Mouse (Mus musculus): ENCODE data around the gene Tmem245. TPM values are rescaled to one million over a fixed set of nuclear protein-coding genes. Genes with fewer than 3 reads are reported as not detected.

Tmem245 gene
- polyA plus RNA-seq, 1 experiment from 2014 or later, result 10.8 TPM

DNA sequence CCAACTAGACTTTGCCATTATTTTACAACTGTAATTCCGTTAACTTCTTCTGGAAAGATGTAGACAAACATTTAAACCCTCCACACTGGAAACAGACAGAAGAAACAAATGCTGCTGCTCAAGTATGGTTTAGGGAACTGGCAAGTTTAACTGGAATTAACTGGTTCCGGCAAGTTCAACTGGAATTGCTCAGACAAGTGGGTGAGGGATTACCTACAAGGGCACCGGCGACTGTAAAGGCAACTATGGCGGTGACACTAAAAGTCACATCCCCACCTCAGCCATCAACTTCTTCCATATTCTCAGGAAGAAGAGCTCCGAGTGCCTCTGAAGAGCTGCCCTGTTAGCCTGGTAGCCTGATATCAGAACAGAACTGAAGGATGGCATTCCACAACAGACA lies 32.9 kb downstream of the Tmem245 start:
- Histone ChIP-seq H3K9me3 (no peaks in the 10 kb centered on the region), H3K27ac (no peak overlapping the region), H3K36me3 (peaks cover 89% of the 10 kb centered on the region), H3K4me3 (no peak overlapping the region), H3K27me3 (ENCODE audit: insufficient read depth, poor library complexity, severe bottlenecking) (no peaks in the 10 kb centered on the region), H3K4me1 (replicated peaks) (no peaks in the 10 kb centered on the region)
- WGBS, result 93% methylated on average over 6 of the region's 6 CpGs
- no peak for DNase-seq (ENCODE audit: low spot score)

DNA sequence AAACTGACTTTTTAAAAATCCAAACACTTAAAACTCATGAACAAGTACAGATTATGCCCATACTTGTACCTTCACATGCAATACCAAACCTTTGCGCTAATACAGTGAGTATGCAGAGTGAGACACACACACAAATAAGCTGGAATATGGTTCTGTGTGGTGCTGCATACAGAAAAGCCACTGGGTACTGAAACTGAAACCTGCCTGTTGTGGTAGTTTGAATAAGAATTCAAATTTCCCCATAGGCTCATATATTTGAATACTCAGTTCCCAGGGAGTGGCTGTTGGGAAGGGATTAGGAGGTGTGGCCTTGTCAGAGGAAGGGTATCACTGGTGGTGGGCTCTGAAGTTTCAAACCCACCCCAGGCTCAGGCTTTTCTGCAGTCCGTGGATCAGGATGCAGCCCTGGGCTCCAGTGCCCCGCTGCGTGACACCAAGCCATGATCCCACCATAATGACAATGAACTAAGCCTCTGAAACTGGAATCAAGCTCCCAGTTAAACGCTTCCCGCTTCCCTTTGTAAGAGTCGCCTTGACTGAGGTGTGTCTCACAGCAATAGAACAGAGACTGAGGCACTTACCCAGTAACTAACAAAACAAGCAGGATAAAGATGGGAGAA lies 34.7 kb downstream of the Tmem245 start:
- DNase-seq (ENCODE audit: low spot score), result no peak
- H3K36me3 ChIP-seq, result peaks cover 96% of the 10 kb centered on the region
- 92% methylated on average over 7 of the region's 7 CpGs for WGBS
- no peak overlapping the region for H3K27ac ChIP-seq
- no peak overlapping the region for H3K4me3 ChIP-seq
- no peaks in the 10 kb centered on the region for H3K4me1 ChIP-seq (replicated peaks)
- no peaks in the 10 kb centered on the region for H3K27me3 ChIP-seq (ENCODE audit: insufficient read depth, poor library complexity, severe bottlenecking)
- no peaks in the 10 kb centered on the region for H3K9me3 ChIP-seq

DNA sequence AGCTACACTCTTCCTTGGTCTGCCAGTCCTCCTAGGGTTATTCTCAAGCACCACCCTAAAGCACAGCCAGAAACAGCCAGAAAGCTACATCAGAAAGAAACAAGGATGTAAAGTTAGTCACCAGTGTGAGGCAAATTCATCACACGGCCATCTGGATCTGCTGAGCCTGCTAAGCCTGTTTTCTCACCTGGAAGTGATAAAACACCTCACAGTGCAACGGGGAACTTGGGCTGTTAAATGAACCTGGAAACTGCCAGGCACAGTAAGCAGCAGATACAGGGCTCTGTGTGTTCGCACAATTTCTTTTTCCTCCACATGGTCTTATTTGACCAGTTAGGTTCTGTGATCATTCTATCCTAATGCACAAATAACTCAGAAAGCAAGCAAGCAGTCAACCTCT lies 37.7 kb downstream of the Tmem245 start:
- Histone ChIP-seq H3K4me3 (no peak overlapping the region), H3K27ac (no peak overlapping the region), H3K4me1 (replicated peaks) (no peaks in the 10 kb centered on the region), H3K9me3 (no peaks in the 10 kb centered on the region), H3K36me3 (peaks cover 94% of the 10 kb centered on the region), H3K27me3 (ENCODE audit: insufficient read depth, poor library complexity, severe bottlenecking) (no peaks in the 10 kb centered on the region)
- DNase-seq (ENCODE audit: low spot score), result no peak
- 78% methylated on average over 3 of the region's 3 CpGs for WGBS

DNA sequence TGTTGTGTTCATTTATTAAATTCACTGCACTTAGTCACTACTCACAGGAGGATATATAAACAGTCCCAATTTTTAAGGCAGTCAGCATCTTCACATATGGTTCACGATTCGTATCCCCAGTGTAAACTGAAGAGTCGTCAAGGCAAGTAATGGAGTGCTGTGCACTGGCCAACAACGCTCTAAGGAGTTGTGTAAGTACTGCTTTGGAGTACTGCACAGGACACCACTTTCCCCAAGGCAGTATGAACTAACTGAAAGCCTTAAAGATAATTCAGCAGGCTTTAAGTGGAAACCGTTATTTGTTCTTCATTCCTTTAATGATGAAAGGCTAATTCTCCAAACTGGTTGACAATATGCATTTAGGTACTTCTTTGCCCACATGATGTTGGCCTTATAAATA lies 39.6 kb downstream of the Tmem245 start:
- H3K36me3 ChIP-seq, result peaks cover 94% of the 10 kb centered on the region
- no peaks in the 10 kb centered on the region for H3K4me1 ChIP-seq (replicated peaks)
- DNase-seq (ENCODE audit: low spot score), result no peak
- H3K4me3 ChIP-seq, result no peak overlapping the region
- H3K27ac ChIP-seq, result no peak overlapping the region
- no peaks in the 10 kb centered on the region for H3K27me3 ChIP-seq (ENCODE audit: insufficient read depth, poor library complexity, severe bottlenecking)
- 92% methylated on average over 5 of the region's 5 CpGs for WGBS
- no peaks in the 10 kb centered on the region for H3K9me3 ChIP-seq

DNA sequence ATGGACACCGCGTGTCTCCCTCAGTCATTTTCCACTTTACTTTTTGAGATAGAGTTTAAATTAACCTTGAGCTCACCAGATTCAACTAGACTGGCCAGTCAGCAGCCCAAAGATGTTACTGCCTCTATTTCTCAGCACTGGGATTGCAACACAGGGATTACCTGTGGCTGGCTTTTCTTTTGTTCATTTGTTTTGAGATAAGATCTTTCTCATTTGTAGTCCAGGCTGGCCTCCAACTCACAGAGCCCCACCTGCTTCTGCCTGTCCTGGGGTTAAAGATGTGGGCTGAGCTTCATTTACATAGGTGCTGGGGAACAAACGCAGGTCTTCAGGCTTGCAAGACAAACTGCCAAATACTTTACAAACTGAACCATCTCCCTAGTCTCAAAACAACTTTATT lies 40.3 kb downstream of the Tmem245 start:
- Histone ChIP-seq H3K27me3 (ENCODE audit: insufficient read depth, poor library complexity, severe bottlenecking) (no peaks in the 10 kb centered on the region), H3K9me3 (0 out of 2 replicates have a peak, but pooled peaks cover 1% of the 10 kb centered on the region), H3K4me3 (no peak overlapping the region), H3K4me1 (replicated peaks) (no peaks in the 10 kb centered on the region), H3K27ac (no peak overlapping the region), H3K36me3 (peaks cover 95% of the 10 kb centered on the region)
- WGBS, result 93% methylated on average over 3 of the region's 3 CpGs
- no peak for DNase-seq (ENCODE audit: low spot score)

DNA sequence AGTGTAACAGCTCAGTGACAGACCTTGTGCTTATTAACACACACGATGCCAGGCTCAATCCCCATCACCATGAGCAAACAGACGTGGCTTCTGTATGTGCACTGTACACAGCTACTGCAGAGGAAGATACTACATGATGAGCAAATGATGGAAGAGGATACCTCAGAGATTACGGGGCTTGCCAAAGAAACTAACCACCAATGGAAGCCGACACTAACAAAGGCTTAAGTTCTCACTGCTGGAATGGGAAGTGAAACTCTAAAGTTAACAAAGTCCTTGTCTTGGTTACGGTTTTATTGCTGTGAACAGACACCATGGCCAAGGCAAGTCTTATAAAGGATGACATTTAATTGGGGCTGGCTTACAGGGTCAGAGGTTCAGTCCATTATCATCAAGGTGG lies 41.7 kb downstream of the Tmem245 start:
- 97% methylated on average over 5 of the region's 5 CpGs for WGBS
- Histone ChIP-seq H3K36me3 (peaks cover 92% of the 10 kb centered on the region), H3K27ac (no peak overlapping the region)

DNA sequence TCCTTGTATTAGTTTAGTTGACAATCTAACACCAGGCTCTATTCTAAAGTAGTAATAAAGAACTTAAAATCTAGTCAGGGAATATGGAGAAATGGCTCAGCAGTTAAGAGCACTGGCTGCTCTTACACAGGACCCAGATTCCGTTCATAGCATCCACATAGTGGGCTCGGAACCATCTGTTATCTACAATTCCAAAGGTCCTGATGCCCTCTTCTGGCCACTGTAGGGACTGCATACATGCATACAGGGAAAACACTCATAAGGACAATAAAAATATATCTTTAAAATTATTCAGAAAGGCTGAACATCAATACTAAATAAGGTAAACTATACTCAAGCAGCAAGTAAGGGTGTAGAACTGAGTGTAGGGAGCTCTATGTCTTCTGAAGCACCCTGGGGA lies 45.6 kb downstream of the Tmem245 start:
- 0 out of 2 replicates have a peak, but pooled peaks cover 3% of the 10 kb centered on the region for H3K9me3 ChIP-seq
- H3K27me3 ChIP-seq (ENCODE audit: insufficient read depth, poor library complexity, severe bottlenecking), result no peaks in the 10 kb centered on the region
- H3K4me3 ChIP-seq, result no peak overlapping the region
- 91% methylated on average over 2 of the region's 2 CpGs for whole genome bisulfite sequencing
- no peak for DNase-seq (ENCODE audit: low spot score)
- H3K4me1 ChIP-seq (replicated peaks), result peaks cover 13% of the 10 kb centered on the region; the same call in 1 of the 2 replicates
- H3K36me3 ChIP-seq, result peaks cover 94% of the 10 kb centered on the region
- no peak overlapping the region for H3K27ac ChIP-seq

More for the DNA sequence above, 41.7 kb downstream of the Tmem245 start:
- Histone ChIP-seq H3K4me1 (replicated peaks) (no peaks in the 10 kb centered on the region), H3K27me3 (ENCODE audit: insufficient read depth, poor library complexity, severe bottlenecking) (no peaks in the 10 kb centered on the region), H3K4me3 (no peak overlapping the region), H3K9me3 (0 out of 2 replicates have a peak, but pooled peaks cover 3% of the 10 kb centered on the region)
- no peak for DNase-seq (ENCODE audit: low spot score)

DNA sequence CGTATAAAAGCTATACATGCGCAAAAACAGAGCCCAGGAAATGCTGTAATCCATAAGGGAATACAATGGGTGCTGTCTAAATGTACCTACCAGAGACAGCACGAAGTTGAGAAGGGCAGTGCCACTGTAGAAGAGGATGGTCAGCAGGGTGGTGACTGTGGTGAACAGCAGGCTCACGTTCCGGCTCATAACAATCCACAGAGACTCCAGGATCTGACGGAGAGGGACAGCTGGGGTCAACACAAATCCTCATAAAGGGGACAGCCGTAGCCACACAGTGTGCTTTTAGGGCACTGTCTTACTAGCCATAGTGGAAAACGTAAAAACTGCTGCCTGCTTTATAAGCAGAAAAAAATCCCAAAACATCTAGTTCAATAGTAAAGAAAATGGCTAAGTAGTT lies 48.0 kb downstream of the Tmem245 start:
- Histone ChIP-seq H3K36me3 (peaks cover 86% of the 10 kb centered on the region), H3K9me3 (0 out of 2 replicates have a peak, but pooled peaks cover 3% of the 10 kb centered on the region), H3K27ac (no peak overlapping the region), H3K27me3 (ENCODE audit: insufficient read depth, poor library complexity, severe bottlenecking) (no peaks in the 10 kb centered on the region), H3K4me1 (replicated peaks) (peaks cover 13% of the 10 kb centered on the region; the same call in 1 of the 2 replicates), H3K4me3 (no peak overlapping the region)
- no peak for DNase-seq (ENCODE audit: low spot score)
- WGBS, result 82% methylated on average over 8 of the region's 8 CpGs

DNA sequence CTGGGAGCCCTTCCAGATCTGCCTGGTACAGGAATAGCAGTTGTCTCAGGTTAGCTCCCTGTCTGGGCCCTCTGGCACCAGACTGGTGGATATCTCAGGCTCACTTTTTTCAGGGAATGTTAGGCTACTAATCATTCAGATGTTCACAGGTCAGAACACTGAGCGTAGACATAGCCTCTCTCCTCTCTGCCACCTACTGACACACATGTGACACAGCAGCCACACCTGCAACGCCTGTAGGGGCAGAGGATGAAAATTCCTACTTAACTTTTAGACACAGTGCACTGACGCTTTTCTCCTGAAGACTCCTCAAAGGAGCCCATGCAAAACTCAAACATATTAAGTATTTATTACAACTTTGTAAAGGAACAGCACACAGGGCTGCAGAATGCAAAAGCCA lies 49.7 kb downstream of the Tmem245 start:
- no peak overlapping the region for H3K4me3 ChIP-seq
- H3K27ac ChIP-seq, result no peak overlapping the region; the same call in 1 of the 2 replicates
- H3K36me3 ChIP-seq, result peaks cover 75% of the 10 kb centered on the region
- 0 out of 2 replicates have a peak, but pooled peaks cover 3% of the 10 kb centered on the region for H3K9me3 ChIP-seq
- no peak for DNase-seq (ENCODE audit: low spot score)
- H3K27me3 ChIP-seq (ENCODE audit: insufficient read depth, poor library complexity, severe bottlenecking), result no peaks in the 10 kb centered on the region
- peaks cover 13% of the 10 kb centered on the region; the same call in 1 of the 2 replicates for H3K4me1 ChIP-seq (replicated peaks)
- 86% methylated on average over 3 of the region's 3 CpGs for WGBS

DNA sequence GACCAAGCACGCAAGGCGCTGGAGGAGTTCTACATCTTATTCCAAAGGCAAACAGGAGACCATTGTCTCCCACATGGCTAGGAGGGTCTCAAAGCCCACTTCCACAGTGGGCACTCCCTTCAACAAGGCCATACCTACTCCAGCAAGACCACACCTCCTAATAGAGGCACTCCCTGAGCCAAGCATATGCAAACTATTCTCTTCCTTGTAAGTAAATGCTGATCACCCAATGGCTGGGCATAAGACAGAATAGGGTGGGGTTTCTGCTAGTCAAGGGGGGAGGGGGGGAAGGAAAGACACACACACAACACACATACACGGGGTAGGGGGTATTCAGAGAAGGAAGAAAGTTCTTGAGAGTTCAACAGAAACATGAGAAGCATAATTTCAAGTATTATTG lies 53.0 kb downstream of the Tmem245 start:
- H3K4me1 ChIP-seq (replicated peaks), result peaks cover 12% of the 10 kb centered on the region; the same call in 1 of the 2 replicates
- H3K27ac ChIP-seq, result no peak overlapping the region
- H3K9me3 ChIP-seq, result no peaks in the 10 kb centered on the region
- H3K36me3 ChIP-seq, result peaks cover 70% of the 10 kb centered on the region
- no peaks in the 10 kb centered on the region for H3K27me3 ChIP-seq (ENCODE audit: insufficient read depth, poor library complexity, severe bottlenecking)
- 92% methylated on average over 3 of the region's 3 CpGs for WGBS
- H3K4me3 ChIP-seq, result no peak overlapping the region
- DNase-seq (ENCODE audit: low spot score), result no peak

DNA sequence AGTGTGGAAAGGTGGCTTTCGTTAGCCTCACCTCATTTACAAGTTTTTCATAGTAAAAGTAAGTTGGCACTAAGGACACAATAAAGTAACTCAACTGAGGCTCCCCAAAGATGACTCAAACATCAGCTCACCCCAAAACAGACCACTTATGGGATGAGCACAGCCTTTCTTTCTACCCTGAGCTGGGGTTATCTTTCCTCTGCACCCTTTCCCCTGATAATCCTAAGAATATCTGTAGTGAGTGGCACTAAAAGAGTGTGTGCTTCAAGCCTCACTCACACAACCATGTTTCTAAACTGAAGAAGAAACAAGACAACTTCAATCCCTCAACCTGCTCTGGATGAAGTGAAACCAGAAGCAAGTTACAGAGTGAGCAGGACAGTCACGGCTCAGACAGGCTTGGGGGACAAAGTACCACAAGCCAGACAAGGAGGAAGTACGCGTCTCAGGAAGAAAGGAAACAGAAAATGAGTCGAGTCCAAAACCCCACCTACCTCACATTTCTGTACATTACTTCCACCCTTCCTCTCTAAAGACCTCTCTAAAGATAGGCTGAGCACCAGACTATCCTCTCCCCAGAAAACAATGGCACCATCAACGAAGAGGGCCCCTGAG lies 54.6 kb downstream of the Tmem245 start:
- DNase-seq (ENCODE audit: low spot score), result no peak
- H3K4me1 ChIP-seq (replicated peaks), result no peaks in the 10 kb centered on the region
- no peaks in the 10 kb centered on the region for H3K9me3 ChIP-seq
- H3K27me3 ChIP-seq (ENCODE audit: insufficient read depth, poor library complexity, severe bottlenecking), result no peaks in the 10 kb centered on the region
- no peak overlapping the region for H3K4me3 ChIP-seq
- H3K36me3 ChIP-seq, result peaks cover 68% of the 10 kb centered on the region
- WGBS, result 93% methylated on average over 6 of the region's 6 CpGs
- H3K27ac ChIP-seq, result no peak overlapping the region

DNA sequence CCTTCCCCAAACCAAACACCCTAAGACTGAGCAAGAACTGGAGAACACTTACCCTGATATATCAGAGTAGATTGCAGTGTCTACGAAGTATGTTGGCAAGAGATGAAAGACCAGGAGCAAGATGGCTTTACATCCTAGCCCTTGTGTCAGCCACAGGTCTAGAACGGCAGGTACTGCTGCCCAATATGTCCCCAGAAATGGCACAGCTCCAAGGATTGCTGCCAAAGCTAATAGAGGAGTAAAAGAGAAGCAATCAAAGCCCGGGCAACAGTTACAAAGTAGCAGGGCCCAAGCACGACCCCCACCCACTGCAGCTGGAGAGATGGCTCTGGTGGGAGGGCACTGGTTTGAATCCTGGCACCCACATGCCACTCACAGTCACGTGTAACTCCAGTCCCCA lies 58.8 kb downstream of the Tmem245 start:
- Histone ChIP-seq H3K36me3 (peaks cover 74% of the 10 kb centered on the region), H3K4me3 (no peak overlapping the region), H3K4me1 (replicated peaks) (no peaks in the 10 kb centered on the region), H3K9me3 (no peaks in the 10 kb centered on the region), H3K27me3 (ENCODE audit: insufficient read depth, poor library complexity, severe bottlenecking) (no peaks in the 10 kb centered on the region), H3K27ac (no peak overlapping the region)
- DNase-seq (ENCODE audit: low spot score), result no peak
- WGBS, result 92% methylated on average over 5 of the region's 5 CpGs

DNA sequence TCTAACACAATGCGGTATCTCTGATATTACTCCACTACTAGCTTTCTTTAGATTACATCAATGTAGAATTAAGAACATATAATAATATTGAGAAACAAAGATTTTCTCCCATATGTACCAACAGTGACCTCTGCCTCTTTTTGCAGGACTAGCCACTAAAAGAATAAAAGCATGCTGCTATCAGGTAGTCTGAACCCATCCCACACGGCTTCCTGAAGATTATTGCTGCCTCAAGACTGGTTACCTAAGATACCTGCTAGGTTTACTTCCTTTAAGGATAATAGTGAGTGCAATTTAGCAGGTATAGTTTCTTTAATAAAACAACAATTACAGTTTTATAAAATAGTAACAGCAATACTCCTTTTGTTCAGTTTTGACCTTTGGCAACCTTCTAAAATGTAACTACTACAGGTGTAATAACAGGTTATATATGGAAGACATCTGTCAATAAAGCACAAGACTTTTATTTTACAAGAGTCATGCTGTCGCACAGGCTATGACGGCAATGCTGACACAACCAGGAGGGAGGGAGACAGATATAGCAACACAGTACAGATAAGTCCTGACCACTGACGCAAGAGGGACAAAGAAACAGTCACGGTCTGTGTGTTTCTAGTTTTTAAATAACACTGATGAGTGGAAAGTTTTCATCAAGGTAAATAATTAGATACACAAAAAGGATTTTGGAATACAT lies 60.8 kb downstream of the Tmem245 start:
- Histone ChIP-seq H3K27me3 (ENCODE audit: insufficient read depth, poor library complexity, severe bottlenecking) (no peaks in the 10 kb centered on the region), H3K36me3 (peaks cover 90% of the 10 kb centered on the region)

More for the DNA sequence above, 60.8 kb downstream of the Tmem245 start:
- 96% methylated on average over 6 of the region's 6 CpGs for WGBS
- no peak overlapping the region for H3K4me3 ChIP-seq
- H3K27ac ChIP-seq, result no peak overlapping the region
- H3K9me3 ChIP-seq, result no peaks in the 10 kb centered on the region
- H3K4me1 ChIP-seq (replicated peaks), result no peaks in the 10 kb centered on the region
- no peak for DNase-seq (ENCODE audit: low spot score)

Measured in hindbrain, embryonic 10.5 days (tissue).